Mouse (Mus musculus) olfactory bulb, adult 2 months (tissue): Measurements from ENCODE around the gene Btk.

Experiments
- CTCF ChIP-seq: fragments of 200-500 bp; IDR thresholded peaks from 2 replicates; pipeline ENCODE4 v1.5.1; 2012; ENCODE audit warnings: low read depth, mild to moderate bottlenecking, low read length, moderate library complexity; ENCODE audit not compliant: insufficient read depth
- POLR2A ChIP-seq: fragments of 200-500 bp; IDR thresholded peaks from 2 replicates; pipeline ENCODE4 v1.6.1; 2012; ENCODE audit warnings: mild to moderate bottlenecking, low read depth, low read length, moderate library complexity; ENCODE audit not compliant: insufficient read depth

- no peak for TF ChIP-seq POLR2A
- TF ChIP-seq CTCF = no peak
Measured at GRCm38 (mm10) chrX:134509473-134509872, 73.9 kb downstream of the Btk start.
